Mouse (Mus musculus): ENCODE data around the gene Arl10. TPM values are rescaled to one million over a fixed set of nuclear protein-coding genes. Genes with fewer than 3 reads are reported as not detected.
A peak's percentile ranks its signal among the peaks of the same experiment; 100 is the strongest.
"Not testable (repeated sequence)": the region's sequence is repeated elsewhere in the genome, so short reads cannot be mapped to it uniquely, and the experiment has no call there.

Arl10 gene
- total RNA-seq, 2 experiments from 2014 or later, result 24.1 to 27.8 TPM

GRCm38 (mm10) chr13:54609301-54609700, 34.5 kb downstream of the Arl10 start:
- DNase-seq (ENCODE audit: low spot score in 2 of 2), result no peak
- intact Hi-C loops (cut with DNase I), result no loop called here

GRCm38 (mm10) chr13:54610613-54610971, 35.8 kb downstream of the Arl10 start:
- peak in 1 of 2 experiments; percentile 32 for DNase-seq (ENCODE audit: low spot score in 2 of 2)
- intact Hi-C loops (cut with DNase I), result loop anchor here (1.0 kb wide), 1 partner anchor 11 kb away; the partner anchor contains the start of gene Faf2

- DNase-seq (ENCODE audit: low spot score in 2 of 2), result peak; percentile 93 to 95
- intact Hi-C loops (cut with DNase I), result loop anchor here (1.0 kb wide), 1 partner anchor 10 kb away; the partner anchor contains the start of gene Faf2
These were observed 36.3 kb downstream of the Arl10 start, which contains the start of gene Cltb for GRCm38 (mm10) chr13:54610972-54611754. Gene Cltb, minus strand, starts transcription at chr13:54611344.

- intact Hi-C loops (cut with DNase I); DNase-seq (ENCODE audit: low spot score in 2 of 2): not testable (repeated sequence)
These were observed 38.3 kb downstream of the Arl10 start for GRCm38 (mm10) chr13:54613141-54613540.

GRCm38 (mm10) chr13:54616307-54616706, 41.5 kb downstream of the Arl10 start:
- intact Hi-C loops (cut with DNase I), result no loop called here
- no peak for DNase-seq (ENCODE audit: low spot score in 2 of 2)

GRCm38 (mm10) chr13:54616998-54617397, 42.2 kb downstream of the Arl10 start:
- intact Hi-C loops (cut with DNase I), result no loop called here
- no peak for DNase-seq (ENCODE audit: low spot score in 2 of 2)

- DNase-seq (ENCODE audit: low spot score in 2 of 2), result peak; percentile 96 to 99
- intact Hi-C loops (cut with DNase I), result loop anchor here (1.0 kb wide), 2 partner anchors 11 to 31 kb away; partner anchors contain the start of genes Higd2a and Nop16
These were observed 46.5 kb downstream of the Arl10 start, which contains the start of gene Faf2 for GRCm38 (mm10) chr13:54621155-54621932. Gene Faf2, plus strand, starts transcription at chr13:54621784.

- DNase-seq (ENCODE audit: low spot score in 2 of 2), result no peak
- intact Hi-C loops (cut with DNase I), result loop anchor here (1.0 kb wide), 2 partner anchors 12 to 32 kb away; partner anchors contain the start of genes Higd2a and Nop16
These were observed 47.2 kb downstream of the Arl10 start for GRCm38 (mm10) chr13:54621960-54622521.

- intact Hi-C loops (cut with DNase I), result no loop called here
- DNase-seq (ENCODE audit: low spot score in 2 of 2), result no peak
These were observed 54.3 kb downstream of the Arl10 start for GRCm38 (mm10) chr13:54629128-54629527.

Small RNA genes lying within 50 kb of the gene (microRNA-seq; reads per million reads assigned to microRNA genes)
- not detected for gene Gm24195

Other genes starting within 250 kb of the Arl10 start
- 100 to 1,000 TPM; 769 to 808 TPM for gene Cplx2, start 203.7 kb upstream of the Arl10 start, total RNA-seq (2021)
- gene Thoc3, start 106.2 kb upstream of the Arl10 start, total RNA-seq (2021), result 10 to 100 TPM; 33.4 to 37.6 TPM
- gene Simc1, start 71.2 kb upstream of the Arl10 start, total RNA-seq (2021), result 10 to 100 TPM; 13.0 to 17.8 TPM
- gene 4833439L19Rik, start 9.6 kb upstream of the Arl10 start, total RNA-seq (2021), result 100 to 1,000 TPM; 135 to 140 TPM
- gene Nop16, start 15.1 kb downstream of the Arl10 start, total RNA-seq (2021), result 10 to 100 TPM; 21.7 to 27.3 TPM
- gene Higd2a, start 15.2 kb downstream of the Arl10 start, total RNA-seq (2021), result 100 to 1,000 TPM; 136 to 157 TPM
- 100 to 1,000 TPM; 308 to 344 TPM for gene Cltb, start 36.3 kb downstream of the Arl10 start, total RNA-seq (2021)
- 10 to 100 TPM; 46.1 to 63.6 TPM for gene Faf2, start 46.8 kb downstream of the Arl10 start, total RNA-seq (2021)
- 100 to 1,000 TPM; 160 to 179 TPM for gene Rnf44, start 118.9 kb downstream of the Arl10 start, total RNA-seq (2021)
- gene Cdhr2, start 126.4 kb downstream of the Arl10 start, total RNA-seq (2021), result under 1 TPM; 0.27 TPM
- gene Gprin1, start 174.9 kb downstream of the Arl10 start, total RNA-seq (2021), result 100 to 1,000 TPM; 127 to 128 TPM
- gene Sncb, start 191.6 kb downstream of the Arl10 start, total RNA-seq (2021), result 1,000 to 10,000 TPM in 1 of 2 experiments, 100 to 1,000 TPM in 1; 882 to 1,002 TPM
- not detected for gene Eif4e1b, start 209.0 kb downstream of the Arl10 start, total RNA-seq (2021)
- 10 to 100 TPM; 76.5 to 86.1 TPM for gene Tspan17, start 214.4 kb downstream of the Arl10 start, total RNA-seq (2021)

All from left cerebral cortex, postnatal 36 days (tissue).